Mouse (Mus musculus) myocyte (in vitro differentiated cells): ENCODE measurements around the gene Gdf1.

ENCODE experiments used
- CEBPB ChIP-seq: IDR thresholded peaks from 2 replicates; pipeline ENCODE4 v1.6.1; 2011; ENCODE audit warnings: mild to moderate bottlenecking, moderate library complexity; ENCODE audit not compliant: poor library complexity, insufficient read depth, severe bottlenecking
- E2F4 ChIP-seq: IDR thresholded peaks from one replicate; pipeline ENCODE4 v1.6.1; 2011; ENCODE audit warnings: mild to moderate bottlenecking, control low read depth, moderate library complexity; ENCODE audit not compliant: insufficient read depth
- MAX ChIP-seq: IDR thresholded peaks from one replicate; pipeline ENCODE4 v1.6.1; 2011; ENCODE audit warnings: low read depth, mild to moderate bottlenecking, control low read depth
- MYOD1 ChIP-seq, 3 experiments: IDR thresholded peaks; one replicate each; pipeline ENCODE4 v1.6.1; 2011; ENCODE audit warnings: control low read depth in 2 of 3, low read depth in 2 of 3, mild to moderate bottlenecking in 2 of 3, moderate library complexity in 1 of 3; ENCODE audit not compliant: insufficient read length in 2 of 3, control insufficient read depth in 1 of 3
- MYOG ChIP-seq, 3 experiments: IDR thresholded peaks; one replicate each; pipeline ENCODE4 v1.6.1; 2011; ENCODE audit warnings: control low read depth in 2 of 3, low read depth in 2 of 3, mild to moderate bottlenecking in 2 of 3; ENCODE audit not compliant: insufficient read length in 2 of 3, control insufficient read depth in 1 of 3, insufficient read depth in 1 of 3
- POLR2A ChIP-seq: IDR thresholded peaks from one replicate; pipeline ENCODE4 v1.6.1; 2011; ENCODE audit warnings: low read depth, mild to moderate bottlenecking, control low read depth, moderate library complexity; ENCODE audit not compliant: insufficient read length
- POLR2AphosphoS2 ChIP-seq: IDR thresholded peaks from one replicate; pipeline ENCODE4 v1.6.1; 2011; ENCODE audit warnings: low read depth, control low read depth; ENCODE audit not compliant: insufficient read length
- SRF ChIP-seq: IDR thresholded peaks from one replicate; pipeline ENCODE4 v1.6.1; 2011; ENCODE audit warnings: low read depth; ENCODE audit not compliant: control insufficient read depth, insufficient read length
- TCF12 ChIP-seq: IDR thresholded peaks from one replicate; pipeline ENCODE4 v1.6.1; 2011; ENCODE audit warnings: mild to moderate bottlenecking, control low read depth; ENCODE audit not compliant: poor library complexity, insufficient read depth, severe bottlenecking
- TCF3 ChIP-seq: IDR thresholded peaks from one replicate; pipeline ENCODE4 v1.6.1; 2011; ENCODE audit warnings: low read depth, control low read depth; ENCODE audit not compliant: insufficient read length
- USF1 ChIP-seq: IDR thresholded peaks from one replicate; pipeline ENCODE4 v1.6.1; 2011; ENCODE audit warnings: low read depth, mild to moderate bottlenecking, control low read depth, moderate library complexity

DNA sequence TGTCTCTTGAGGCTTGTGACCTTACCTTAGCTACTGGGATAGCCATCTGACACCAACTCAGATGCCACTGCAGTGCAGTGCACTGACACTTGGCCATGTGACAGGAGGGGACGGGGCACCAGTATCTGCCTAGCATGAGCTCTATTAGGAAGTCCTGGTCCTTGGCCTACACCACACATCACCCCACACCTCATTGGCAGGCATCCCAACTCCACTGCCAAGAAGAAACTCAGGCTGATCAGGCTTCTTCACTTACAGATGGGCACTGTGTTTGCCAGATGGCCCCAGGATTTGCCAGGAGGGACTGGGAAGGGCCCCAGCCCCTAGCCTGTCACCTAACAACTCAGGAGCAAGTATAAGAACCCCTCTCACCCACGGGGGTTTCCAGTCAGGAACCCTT, 16.2 kb upstream of the Gdf1 start:
- TF ChIP-seq E2F4 (no peak), USF1 (no peak), SRF (no peak), POLR2A (no peak), MAX (no peak), POLR2AphosphoS2 (no peak), TCF12 (no peak), TCF3 (no peak), MYOG (IDR thresholded peaks at IDR 0.05; ENCODE audit: control insufficient read depth in 1 of 3, insufficient read depth in 1 of 3, insufficient read length in 2 of 3, low read depth in 2 of 3) (no peak), MYOD1 (IDR thresholded peaks at IDR 0.05; ENCODE audit: control insufficient read depth in 1 of 3, insufficient read length in 2 of 3, low read depth in 2 of 3) (no peak), CEBPB (no peak)
